ENCODE assay signal across 9 mouse cellular contexts in the genomic region with DNA sequence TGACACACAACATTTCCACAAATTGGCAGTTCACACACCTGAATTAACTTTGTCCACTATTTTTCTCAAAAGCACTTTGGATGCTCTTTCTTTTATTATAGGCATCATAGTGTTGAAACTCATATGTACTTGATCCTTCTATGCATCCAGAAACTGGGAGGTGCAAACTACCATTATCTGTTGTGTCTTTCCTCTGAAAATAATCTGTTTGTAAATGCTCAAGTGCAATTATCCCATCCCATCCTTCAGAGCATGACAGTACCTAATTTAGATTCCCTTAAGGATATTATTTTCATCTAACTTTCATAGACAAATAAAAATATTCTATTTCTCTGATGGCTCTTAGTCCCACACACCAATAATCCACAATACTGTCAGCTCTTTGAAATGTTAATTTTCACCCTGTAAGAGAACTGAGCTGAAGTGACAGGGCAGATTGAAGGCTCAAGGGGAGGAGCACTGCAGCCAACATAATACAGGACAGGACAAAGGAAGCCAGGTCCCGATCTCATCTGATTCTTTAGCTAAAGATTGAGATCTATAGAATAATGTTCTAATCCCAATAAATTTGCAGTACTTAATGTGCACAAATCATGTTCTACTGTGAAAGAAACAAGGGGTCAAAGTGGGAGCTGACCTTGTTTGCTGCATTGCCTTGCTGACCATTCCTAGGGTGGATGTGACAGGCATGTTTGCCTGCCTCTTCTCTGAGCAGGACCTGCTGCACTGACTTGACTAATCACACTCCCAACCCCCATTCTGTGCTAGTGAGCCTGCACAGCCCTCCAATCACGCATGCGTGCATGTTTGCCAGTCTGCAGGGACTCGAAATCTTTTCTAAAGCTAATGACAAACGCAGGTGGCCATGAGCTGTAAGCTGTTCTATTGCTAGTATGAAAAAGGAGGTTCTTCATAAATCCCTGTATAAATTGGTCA. TPM values are rescaled to one million over a fixed set of nuclear protein-coding genes. Genes with fewer than 3 reads are reported as not detected.
A peak's percentile ranks its signal among the peaks of the same experiment; 100 is the strongest.
DNase-seq lines count a peak whose midpoint lies in the region; ATAC-seq and TF ChIP-seq lines count a peak whose summit lies in the region.
"Had no signal": no experiment of that assay in that cellular context is flagged by ENCODE, and none has a peak within 500 bp of the region (broad histone marks: within the 10 kb centered on the region; RNA-seq: fewer than 3 reads in every experiment).

No protein-coding gene starts in this region.

- no peaks in the 10 kb centered on the region for H3K4me1 ChIP-seq in liver, embryonic 12.5 days
- no peaks in the 10 kb centered on the region for H3K4me1 ChIP-seq in midbrain, embryonic 12.5 days
- no peaks in the 10 kb centered on the region for H3K4me1 ChIP-seq in kidney, adult 2 months (ENCODE audit: control insufficient read depth, insufficient read depth, low read length)
- H3K4me1 ChIP-seq: limb, embryonic 12.5 days had no signal

- no peaks in the 10 kb centered on the region for H3K36me3 ChIP-seq in liver, embryonic 12.5 days
- H3K36me3 ChIP-seq in midbrain, embryonic 12.5 days = no peaks in the 10 kb centered on the region
- H3K36me3 ChIP-seq in kidney, adult 2 months (ENCODE audit: control insufficient read depth, insufficient read depth, low read length) = no peaks in the 10 kb centered on the region
- H3K36me3 ChIP-seq: limb, embryonic 12.5 days had no signal

- H3K9ac ChIP-seq in liver, embryonic 12.5 days = no peak overlapping the region
- H3K9ac ChIP-seq in midbrain, embryonic 12.5 days (replicated peaks) = no peak overlapping the region
- H3K9ac ChIP-seq: limb, embryonic 12.5 days had no signal

- intact Hi-C loops in heart, postnatal 25 days (cut with DNase I) = no loop called here

- H3K4me2 ChIP-seq in liver, embryonic 12.5 days = no peak overlapping the region
- H3K4me2 ChIP-seq in midbrain, embryonic 12.5 days (replicated peaks) = 0 out of 2 replicates have a peak overlapping the region, but pooled peaks have one; percentile 13
- H3K4me2 ChIP-seq: limb, embryonic 12.5 days had no signal

- WGBS in liver, embryonic 12.5 days (ENCODE audit: insufficient replicate concordance) = 56% methylated on average over 5 of the region's 5 CpGs
- WGBS in midbrain, embryonic 12.5 days = 52% methylated on average over 5 of the region's 5 CpGs
- 62% methylated on average over 5 of the region's 5 CpGs for WGBS in kidney, adult 2 months

- H3K4me3 ChIP-seq in liver, embryonic 12.5 days = no peak overlapping the region
- 0 out of 2 replicates have a peak overlapping the region, but pooled peaks have one; percentile 17 for H3K4me3 ChIP-seq in midbrain, embryonic 12.5 days
- H3K4me3 ChIP-seq in kidney, adult 2 months (ENCODE audit: insufficient read depth, low read depth, low read length) = no peak overlapping the region
- H3K4me3 ChIP-seq: limb, embryonic 12.5 days had no signal

- no peak for TF ChIP-seq POLR2A in kidney, adult 2 months (IDR thresholded peaks at IDR 0.05; ENCODE audit: low read depth, low read length)

- TF ChIP-seq CTCF in kidney, adult 2 months (conservative IDR thresholded peaks at IDR 0.05; ENCODE audit: insufficient read depth, insufficient read length, low read depth, low read length) = no peak

- H3K27me3 ChIP-seq in liver, embryonic 12.5 days (replicated peaks) = no peaks in the 10 kb centered on the region
- H3K27me3 ChIP-seq in midbrain, embryonic 12.5 days = no peaks in the 10 kb centered on the region
- no peaks in the 10 kb centered on the region for H3K27me3 ChIP-seq in kidney, adult 2 months (replicated peaks; ENCODE audit: control insufficient read depth, insufficient read depth, low read length)
- H3K27me3 ChIP-seq: limb, embryonic 12.5 days had no signal

- 0 out of 2 replicates have a peak, but pooled peaks cover 6% of the 10 kb centered on the region for H3K9me3 ChIP-seq in liver, embryonic 12.5 days (replicated peaks)
- H3K9me3 ChIP-seq in midbrain, embryonic 12.5 days = peaks cover 4% of the 10 kb centered on the region; the same call in 1 of the 2 replicates
- H3K9me3 ChIP-seq: limb, embryonic 12.5 days had no signal

- ATAC-seq in liver, embryonic 12.5 days = no peak
- ATAC-seq in midbrain, embryonic 12.5 days (ENCODE audit: low FRiP score, low read depth) = peak; percentile 97

- peak; percentile 3 for DNase-seq in liver
- DNase-seq in layer of hippocampus, adult 18-20 months (ENCODE audit: low spot score in 2 of 2) = peak; percentile 45 to 68
- peak; percentile 15 for DNase-seq in telencephalon, adult 2 months (ENCODE audit: low read depth, low spot score)
- no peak for DNase-seq in heart, postnatal 25 days (ENCODE audit: low spot score)
- no peak for DNase-seq in kidney, adult 9 months
- no peak for DNase-seq in kidney, adult 2 months

- no peak overlapping the region for H3K27ac ChIP-seq in liver, embryonic 12.5 days
- H3K27ac ChIP-seq in midbrain, embryonic 12.5 days (replicated peaks) = peak overlapping the region; percentile 81
- H3K27ac ChIP-seq in kidney, adult 2 months (ENCODE audit: insufficient read depth, low read depth, low read length) = no peak overlapping the region
- H3K27ac ChIP-seq: limb, embryonic 12.5 days had no signal

RNA-seq across cellular contexts. Expression of gene Snrpn, which starts 30.5 kb away (rescaled TPM):
- 15.2 and 17.8 TPM in 2 replicates for polyA plus RNA-seq in liver, embryonic 12.5 days (2016; fragmentation: Nextera tagmentation; extraction: Ambion mirVana)
- total RNA-seq in layer of hippocampus, adult 18-20 months (2021) = 100 to 1,000 TPM; 817 to 838 TPM
- polyA plus RNA-seq in midbrain, embryonic 12.5 days (2016; fragmentation: Nextera tagmentation; extraction: Ambion mirVana) = 290 and 291 TPM in 2 replicates
- total RNA-seq in heart, postnatal 25 days (2021) = 100 to 1,000 TPM; 126 to 129 TPM
- polyA plus RNA-seq in kidney, adult 2 months (2012; rRNA removed) = 19.6 and 22.3 TPM in 2 replicates

Comparison
In these comparisons a context has a peak if more than half of its experiments do, and no peak if none do; other contexts are left out.
1. DNase-seq: peak in liver (single experiment), layer of hippocampus, adult 18-20 months (2 of 2) and telencephalon, adult 2 months (single experiment); none in heart, postnatal 25 days (single experiment), kidney, adult 9 months (single experiment) and kidney, adult 2 months (single experiment).
2. RNA of gene Snrpn, which starts 30.5 kb away (polyA plus RNA-seq): 290 to 291 TPM in midbrain, embryonic 12.5 days; 19.6 to 22.3 TPM in kidney, adult 2 months and 15.2 to 17.8 TPM in liver, embryonic 12.5 days; every median in the first group is over 10 times any median in the second.